Comparison of ENCODE assay signal across 23 mouse cellular contexts in genomic region chr16:30932196-30932595, GRCm38 (mm10).
A peak's percentile ranks its signal among the peaks of the same experiment; 100 is the strongest.
DNase-seq lines count a peak whose midpoint lies in the region; ATAC-seq lines count a peak whose summit lies in the region.
"Had no signal": no experiment of that assay in that cellular context is flagged by ENCODE, and none has a peak within 500 bp of the region (broad histone marks: within the 10 kb centered on the region; RNA-seq: fewer than 3 reads in every experiment).

No protein-coding gene starts in this region.

- 86% methylated on average over 5 of the region's 5 CpGs for WGBS in midbrain, embryonic 11.5 days
- WGBS in midbrain, embryonic 10.5 days = 85% methylated on average over 5 of the region's 5 CpGs
- WGBS in limb, embryonic 10.5 days = 85% methylated on average over 5 of the region's 5 CpGs

- no peak overlapping the region for H3K4me2 ChIP-seq in midbrain, embryonic 11.5 days
- H3K4me2 ChIP-seq: forebrain, embryonic 13.5 days; heart, embryonic 15.5 days; hindbrain, embryonic 12.5 days; liver, embryonic 13.5 days had no signal

- no peaks in the 10 kb centered on the region for H3K36me3 ChIP-seq in midbrain, embryonic 11.5 days (ENCODE audit: control insufficient read depth, insufficient read depth, low read length)
- no peaks in the 10 kb centered on the region for H3K36me3 ChIP-seq in midbrain, embryonic 10.5 days
- H3K36me3 ChIP-seq in limb, embryonic 10.5 days = no peaks in the 10 kb centered on the region
- H3K36me3 ChIP-seq: G1E; heart, embryonic 15.5 days; hindbrain, embryonic 12.5 days had no signal

- H3K27ac ChIP-seq in midbrain, embryonic 11.5 days (ENCODE audit: low read depth, low read length) = no peak overlapping the region
- no peak overlapping the region for H3K27ac ChIP-seq in midbrain, embryonic 10.5 days (replicated peaks)
- peak overlapping the region; percentile 30; the same call in 1 of the 2 replicates for H3K27ac ChIP-seq in limb, embryonic 10.5 days
- H3K27ac ChIP-seq: forebrain, embryonic 13.5 days; heart, embryonic 15.5 days; hindbrain, embryonic 12.5 days; layer of hippocampus, adult 2 months; liver, embryonic 13.5 days had no signal

- no peaks in the 10 kb centered on the region for H3K27me3 ChIP-seq in midbrain, embryonic 11.5 days (ENCODE audit: control insufficient read depth, insufficient read depth, low read length)
- H3K27me3 ChIP-seq in midbrain, embryonic 10.5 days (ENCODE audit: low read depth, poor library complexity, severe bottlenecking) = no peaks in the 10 kb centered on the region
- H3K27me3 ChIP-seq in limb, embryonic 10.5 days (ENCODE audit: low read depth, poor library complexity, severe bottlenecking) = no peaks in the 10 kb centered on the region
- H3K27me3 ChIP-seq: CH12.LX; forebrain, embryonic 13.5 days; heart, embryonic 15.5 days; liver, embryonic 13.5 days had no signal

- H3K4me3 ChIP-seq in midbrain, embryonic 11.5 days (ENCODE audit: low read depth, low read length) = no peak overlapping the region
- no peak overlapping the region for H3K4me3 ChIP-seq in midbrain, embryonic 10.5 days
- no peak overlapping the region for H3K4me3 ChIP-seq in limb, embryonic 10.5 days
- H3K4me3 ChIP-seq: forebrain, embryonic 13.5 days; heart, embryonic 15.5 days; hindbrain, embryonic 12.5 days; layer of hippocampus, adult 2 months; liver, embryonic 13.5 days had no signal

- H3K9ac ChIP-seq in midbrain, embryonic 11.5 days (ENCODE audit: low read length) = no peak overlapping the region
- H3K9ac ChIP-seq: forebrain, embryonic 13.5 days; heart, embryonic 15.5 days; hindbrain, embryonic 12.5 days; liver, embryonic 13.5 days had no signal

- H3K4me1 ChIP-seq in midbrain, embryonic 11.5 days (ENCODE audit: control insufficient read depth, insufficient read depth, low read length) = no peaks in the 10 kb centered on the region
- H3K4me1 ChIP-seq in midbrain, embryonic 10.5 days = peaks cover 23% of the 10 kb centered on the region
- peaks cover 52% of the 10 kb centered on the region for H3K4me1 ChIP-seq in limb, embryonic 10.5 days
- H3K4me1 ChIP-seq: forebrain, embryonic 13.5 days had no signal

- no peaks in the 10 kb centered on the region for H3K9me3 ChIP-seq in midbrain, embryonic 11.5 days (ENCODE audit: control insufficient read depth, low read length)
- no peaks in the 10 kb centered on the region for H3K9me3 ChIP-seq in midbrain, embryonic 10.5 days (replicated peaks)
- no peaks in the 10 kb centered on the region; the same call in 1 of the 2 replicates for H3K9me3 ChIP-seq in limb, embryonic 10.5 days (replicated peaks)
- H3K9me3 ChIP-seq: forebrain, embryonic 13.5 days; G1E; heart, embryonic 15.5 days; liver, embryonic 13.5 days had no signal

- ATAC-seq in frontal cortex, adult (ENCODE audit: low TSS enrichment) = peak; percentile 56
- ATAC-seq in midbrain, embryonic 11.5 days (ENCODE audit: low FRiP score) = no peak
- ATAC-seq: forebrain, embryonic 13.5 days; intestine, embryonic 16.5 days; midbrain, embryonic 16.5 days had no signal

- no peak for DNase-seq in frontal cortex, postnatal 10 days (ENCODE audit: low spot score in 2 of 2)
- peak; percentile 6 for DNase-seq in kidney, postnatal 10 days
- DNase-seq in kidney, adult 9 months = no peak
- peak; percentile 79 for DNase-seq in midbrain, embryonic 11.5 days (ENCODE audit: low spot score, missing footprints)
- DNase-seq in midbrain, embryonic 10.5 days (ENCODE audit: low spot score) = no peak
- DNase-seq in limb, embryonic 10.5 days (ENCODE audit: low spot score) = no peak
- DNase-seq: adrenal gland, adult 8-10 months; cerebellum, adult 8-10 months; gastrocnemius, postnatal 25 days; kidney, postnatal 36 days; liver, embryonic 13.5 days; lung, adult 2 months; lung, postnatal 10 days; thymus, postnatal 14 days had no signal

Comparison
In these comparisons a context has a peak if more than half of its experiments do, and no peak if none do; other contexts are left out.
1. DNase-seq: peak in kidney, postnatal 10 days (single experiment) and midbrain, embryonic 11.5 days (single experiment); none in frontal cortex, postnatal 10 days (0 of 2), kidney, adult 9 months (single experiment), midbrain, embryonic 10.5 days (single experiment) and limb, embryonic 10.5 days (single experiment).